Mouse (Mus musculus) stomach, embryonic 14.5 days (tissue): ENCODE data around the gene Rybp. TPM values are rescaled to one million over a fixed set of nuclear protein-coding genes. Genes with fewer than 3 reads are reported as not detected.

Experiments
- ATAC-seq: fragments of 200-750 bp; cut with Nextera tagmentation; 2 replicates; pipeline ENCODE4 v1.8.0; 2017; ENCODE audit warnings: low read depth, moderate TSS enrichment; ENCODE audit not compliant: insufficient number of reproducible peaks, insufficient read depth, low FRiP score
- H3K27ac ChIP-seq: fragments of 300-500 bp; sonication (generic); 2 replicates; pipeline ENCODE4 v1.5.1; 2014; ENCODE audit warnings: mild to moderate bottlenecking, low read length, moderate library complexity, mixed read lengths
- H3K27me3 ChIP-seq: fragments of 300-500 bp; sonication (generic); 2 replicates; pipeline ENCODE4 v1.6.1; 2014; ENCODE audit warnings: low read length, control low read depth, mixed read lengths; ENCODE audit not compliant: control insufficient read depth, insufficient read depth
- H3K36me3 ChIP-seq: fragments of 300-500 bp; sonication (generic); 2 replicates; pipeline ENCODE4 v1.6.1; 2014; ENCODE audit warnings: mild to moderate bottlenecking, control low read depth, low read length, moderate library complexity, mixed read lengths; ENCODE audit not compliant: control insufficient read depth, insufficient read depth
- H3K4me1 ChIP-seq: fragments of 300-500 bp; sonication (generic); 2 replicates; pipeline ENCODE4 v1.6.1; 2014; ENCODE audit warnings: low read length, control low read depth, mixed read lengths; ENCODE audit not compliant: control insufficient read depth, insufficient read depth
- H3K4me2 ChIP-seq: fragments of 300-500 bp; sonication (generic); replicated peaks from 2 replicates; pipeline ENCODE4 v1.6.1; 2014; ENCODE audit warnings: low read depth, low read length, control low read depth
- H3K4me3 ChIP-seq: fragments of 300-500 bp; sonication (generic); 2 replicates; pipeline ENCODE4 v1.5.1; 2014; ENCODE audit warnings: low read depth, low read length, control low read depth
- H3K9ac ChIP-seq: fragments of 300-500 bp; sonication (generic); replicated peaks from 2 replicates; pipeline ENCODE4 v1.6.1; 2014; ENCODE audit warnings: low read depth, mild to moderate bottlenecking, control low read depth, low read length, moderate library complexity, mixed read lengths
- H3K9me3 ChIP-seq: fragments of 300-500 bp; sonication (generic); 2 replicates; pipeline ENCODE4 v1.6.1; 2016; ENCODE audit warnings: low read depth, low read length, control low read depth; ENCODE audit not compliant: control insufficient read depth
- WGBS: fragments of 180-500 bp; shearing (Covaris S2); extraction: QIAGEN DNeasy Blood & Tissue Kit; methylation state at CpG from one replicate; pipeline ENCODE4 v1.1.7; 2014; 5-methylcytosine and 5-hydroxymethylcytosine counted together
- polyA plus RNA-seq: library from polyadenylated mRNA; unstranded; fragments of >200 nt; fragmentation: Nextera tagmentation; extraction: Ambion mirVana; gene quantifications from 2 replicates; pipeline ENCODE4 v1.2.1, GENCODE M21; 2014

The Rybp gene
- polyA plus RNA-seq, 1 experiment from 2014 or later = 12.6 TPM

GRCm38 (mm10) chr6:100285985-100286572 is 1.2 kb downstream of the Rybp start:
- Histone ChIP-seq H3K4me2 (peak overlapping the region; percentile 77), H3K27ac (peak overlapping the region; percentile 52; the same call in 1 of the 2 replicates), H3K9ac (peak overlapping the region; percentile 89), H3K4me3 (peak overlapping the region; percentile 67), H3K27me3 (no peaks in the 10 kb centered on the region), H3K36me3 (no peaks in the 10 kb centered on the region), H3K4me1 (peaks cover 16% of the 10 kb centered on the region; the same call in 1 of the 2 replicates), H3K9me3 (no peaks in the 10 kb centered on the region)
- WGBS = 1% methylated on average over 18 of the region's 18 CpGs
- ATAC-seq = no peak

GRCm38 (mm10) chr6:100278841-100279240 is 8.4 kb downstream of the Rybp start:
- 74% methylated on average over 1 of the region's 1 CpGs for WGBS
- Histone ChIP-seq H3K4me3 (no peak overlapping the region), H3K36me3 (no peaks in the 10 kb centered on the region), H3K9me3 (no peaks in the 10 kb centered on the region), H3K27me3 (no peaks in the 10 kb centered on the region), H3K27ac (no peak overlapping the region), H3K4me1 (peaks cover 2% of the 10 kb centered on the region; the same call in 1 of the 2 replicates), H3K4me2 (no peak overlapping the region), H3K9ac (no peak overlapping the region)
- no peak for ATAC-seq

GRCm38 (mm10) chr6:100276344-100276743 is 10.9 kb downstream of the Rybp start:
- H3K4me1 ChIP-seq = no peaks in the 10 kb centered on the region
- ATAC-seq = no peak
- no peak overlapping the region for H3K4me2 ChIP-seq
- H3K4me3 ChIP-seq = no peak overlapping the region
- H3K9me3 ChIP-seq = no peaks in the 10 kb centered on the region
- WGBS = 82% methylated on average over 3 of the region's 3 CpGs
- H3K9ac ChIP-seq = no peak overlapping the region
- no peaks in the 10 kb centered on the region for H3K36me3 ChIP-seq
- no peak overlapping the region for H3K27ac ChIP-seq
- H3K27me3 ChIP-seq = no peaks in the 10 kb centered on the region

- no peak for ATAC-seq
- Histone ChIP-seq H3K4me3 (no peak overlapping the region), H3K36me3 (no peaks in the 10 kb centered on the region), H3K9me3 (no peaks in the 10 kb centered on the region), H3K9ac (no peak overlapping the region), H3K27me3 (no peaks in the 10 kb centered on the region), H3K27ac (no peak overlapping the region), H3K4me2 (no peak overlapping the region), H3K4me1 (0 out of 2 replicates have a peak, but pooled peaks cover 3% of the 10 kb centered on the region)
These were observed 11.6 kb downstream of the Rybp start for GRCm38 (mm10) chr6:100275643-100276042.

GRCm38 (mm10) chr6:100273556-100273955 is 13.7 kb downstream of the Rybp start:
- ATAC-seq = no peak

GRCm38 (mm10) chr6:100271992-100272391 is 15.3 kb downstream of the Rybp start:
- Histone ChIP-seq H3K4me3 (no peak overlapping the region), H3K9me3 (no peaks in the 10 kb centered on the region), H3K36me3 (no peaks in the 10 kb centered on the region), H3K27me3 (no peaks in the 10 kb centered on the region), H3K4me1 (0 out of 2 replicates have a peak, but pooled peaks cover 3% of the 10 kb centered on the region), H3K27ac (no peak overlapping the region), H3K4me2 (no peak overlapping the region), H3K9ac (no peak overlapping the region)
- 74% methylated on average over 3 of the region's 3 CpGs for WGBS
- ATAC-seq = no peak

More at GRCm38 (mm10) chr6:100273556-100273955, 13.7 kb downstream of the Rybp start:
- Histone ChIP-seq H3K4me1 (0 out of 2 replicates have a peak, but pooled peaks cover 3% of the 10 kb centered on the region), H3K4me3 (no peak overlapping the region), H3K36me3 (no peaks in the 10 kb centered on the region), H3K27me3 (no peaks in the 10 kb centered on the region), H3K4me2 (no peak overlapping the region), H3K9ac (no peak overlapping the region), H3K9me3 (no peaks in the 10 kb centered on the region), H3K27ac (no peak overlapping the region)
- 38% methylated on average over 1 of the region's 1 CpGs for WGBS

- WGBS = 79% methylated on average over 2 of the region's 2 CpGs
- no peaks in the 10 kb centered on the region for H3K36me3 ChIP-seq
- no peak overlapping the region for H3K4me2 ChIP-seq
- no peak overlapping the region for H3K9ac ChIP-seq
- no peak for ATAC-seq
- H3K4me3 ChIP-seq = no peak overlapping the region
- H3K9me3 ChIP-seq = no peaks in the 10 kb centered on the region
- H3K27me3 ChIP-seq = no peaks in the 10 kb centered on the region
- 0 out of 2 replicates have a peak, but pooled peaks cover 3% of the 10 kb centered on the region for H3K4me1 ChIP-seq
- no peak overlapping the region for H3K27ac ChIP-seq
These were observed 16.5 kb downstream of the Rybp start for GRCm38 (mm10) chr6:100270765-100271164.

GRCm38 (mm10) chr6:100259607-100260006 is 27.7 kb downstream of the Rybp start:
- H3K9me3 ChIP-seq = no peaks in the 10 kb centered on the region
- WGBS = 94% methylated on average over 1 of the region's 1 CpGs
- no peak overlapping the region for H3K4me3 ChIP-seq
- H3K4me1 ChIP-seq = no peaks in the 10 kb centered on the region; the same call in 1 of the 2 replicates
- ATAC-seq = no peak
- H3K27me3 ChIP-seq = no peaks in the 10 kb centered on the region
- H3K9ac ChIP-seq = no peak overlapping the region
- no peak overlapping the region for H3K4me2 ChIP-seq
- H3K36me3 ChIP-seq = no peaks in the 10 kb centered on the region
- H3K27ac ChIP-seq = no peak overlapping the region

GRCm38 (mm10) chr6:100258278-100258677 is 29.0 kb downstream of the Rybp start:
- Histone ChIP-seq H3K27ac (no peak overlapping the region), H3K9me3 (no peaks in the 10 kb centered on the region), H3K36me3 (no peaks in the 10 kb centered on the region), H3K27me3 (no peaks in the 10 kb centered on the region), H3K9ac (no peak overlapping the region), H3K4me3 (no peak overlapping the region), H3K4me2 (no peak overlapping the region), H3K4me1 (no peaks in the 10 kb centered on the region; the same call in 1 of the 2 replicates)
- ATAC-seq = no peak
